Mouse (Mus musculus) retina, adult 2 months (tissue): ENCODE data around the gene Plagl1.
"Not testable (repeated sequence)": the region's sequence is repeated elsewhere in the genome, so short reads cannot be mapped to it uniquely, and the experiment has no call there.

Source experiments
- DNase-seq: peaks from one replicate; pipeline ENCODE4 v3.0.0-alpha.2; 2012; ENCODE audit warnings: low read depth, low spot score

Gene Plagl1

GRCm38 (mm10) chr10:13060021-13060668, at the start of gene Plagl1:
Plagl1 (plus strand) TSS chr10:13060504.
- DNase-seq, result no peak

- no peak for DNase-seq
These were observed 46.3 kb upstream of the Plagl1 start for GRCm38 (mm10) chr10:13014026-13014425.

- DNase-seq, result peak; percentile 46
These were observed 43.7 kb upstream of the Plagl1 start for GRCm38 (mm10) chr10:13016573-13016972.

- DNase-seq, result no peak
These were observed 41.8 kb upstream of the Plagl1 start for GRCm38 (mm10) chr10:13018510-13018909.

- no peak for DNase-seq
These were observed 41.3 kb upstream of the Plagl1 start for GRCm38 (mm10) chr10:13019026-13019425.

- no peak for DNase-seq
These were observed 38.2 kb upstream of the Plagl1 start for GRCm38 (mm10) chr10:13022103-13022502.

- DNase-seq, result not testable (repeated sequence)
These were observed 36.3 kb upstream of the Plagl1 start for GRCm38 (mm10) chr10:13023985-13024384.

- no peak for DNase-seq
These were observed 32.6 kb upstream of the Plagl1 start for GRCm38 (mm10) chr10:13027702-13028101.

- DNase-seq, result no peak
These were observed 32.1 kb upstream of the Plagl1 start for GRCm38 (mm10) chr10:13028215-13028614.

GRCm38 (mm10) chr10:13029416-13029815, 30.9 kb upstream of the Plagl1 start:
- no peak for DNase-seq

GRCm38 (mm10) chr10:13035270-13035669, 25.0 kb upstream of the Plagl1 start:
- DNase-seq, result no peak

- DNase-seq, result no peak
These were observed 20.6 kb upstream of the Plagl1 start for GRCm38 (mm10) chr10:13039637-13040174.

GRCm38 (mm10) chr10:13044659-13045058, 15.6 kb upstream of the Plagl1 start:
- DNase-seq, result no peak

GRCm38 (mm10) chr10:13047816-13048215, 12.5 kb upstream of the Plagl1 start:
- no peak for DNase-seq

- DNase-seq, result no peak
These were observed 3.4 kb upstream of the Plagl1 start for GRCm38 (mm10) chr10:13056863-13057381.

GRCm38 (mm10) chr10:13060821-13061671, 742 bp downstream of the Plagl1 start:
- DNase-seq, result no peak

- DNase-seq, result no peak
These were observed 2.1 kb downstream of the Plagl1 start for GRCm38 (mm10) chr10:13062373-13062772.

- no peak for DNase-seq
These were observed 3.2 kb downstream of the Plagl1 start for GRCm38 (mm10) chr10:13063457-13063856.

GRCm38 (mm10) chr10:13065129-13065752, 4.9 kb downstream of the Plagl1 start:
- no peak for DNase-seq

- DNase-seq, result no peak
These were observed 10.7 kb downstream of the Plagl1 start for GRCm38 (mm10) chr10:13071031-13071430.

GRCm38 (mm10) chr10:13076807-13077532, 16.7 kb downstream of the Plagl1 start:
- DNase-seq, result no peak
